In genomic region chr2:43816788-43817581, GRCm38 (mm10) we compare ENCODE assay signal across 9 mouse cellular contexts.
DNase-seq lines count a peak whose midpoint lies in the region; ATAC-seq and TF ChIP-seq lines count a peak whose summit lies in the region.
"Had no signal": no experiment of that assay in that cellular context is flagged by ENCODE, and none has a peak within 500 bp of the region (broad histone marks: within the 10 kb centered on the region; RNA-seq: fewer than 3 reads in every experiment).

No protein-coding gene starts in this region.

- peak; percentile 84 for ATAC-seq in forebrain, embryonic 13.5 days
- peak; percentile 93 for ATAC-seq in hindbrain, embryonic 16.5 days
- 0 out of 2 replicates have a peak, but pooled peaks have one; percentile 57 for ATAC-seq in neural tube, embryonic 15.5 days (ENCODE audit: low FRiP score)
- ATAC-seq in kidney, embryonic 16.5 days (ENCODE audit: low FRiP score, low TSS enrichment) = no peak

- TF ChIP-seq CTCF in embryonic fibroblast, embryonic 13.5 days (IDR thresholded peaks at IDR 0.05; ENCODE audit: borderline replicate concordance, insufficient read depth, low read length) = no peak
- TF ChIP-seq CTCF in kidney, adult 2 months (conservative IDR thresholded peaks at IDR 0.05; ENCODE audit: insufficient read depth, insufficient read length, low read depth, low read length) = no peak

- DNase-seq in forebrain, embryonic 10.5 days (ENCODE audit: extremely low spot score, low spot score) = no peak
- no peak for DNase-seq in kidney, adult 2 months
- DNase-seq in kidney, adult 9 months = no peak
- DNase-seq: liver, embryonic 13.5 days had no signal

- H3K27ac ChIP-seq in forebrain, embryonic 13.5 days = peak overlapping the region; percentile 59
- H3K27ac ChIP-seq in forebrain, embryonic 10.5 days = no peak overlapping the region
- peak overlapping the region; percentile 8; the same call in 1 of the 2 replicates for H3K27ac ChIP-seq in embryonic fibroblast, embryonic 13.5 days (ENCODE audit: insufficient read depth, low read length)
- peak overlapping the region; percentile 29; the same call in 1 of the 2 replicates for H3K27ac ChIP-seq in hindbrain, embryonic 16.5 days (ENCODE audit: low read depth, low read length)
- no peak overlapping the region for H3K27ac ChIP-seq in neural tube, embryonic 15.5 days (replicated peaks)
- H3K27ac ChIP-seq in kidney, adult 2 months (ENCODE audit: insufficient read depth, low read depth, low read length) = no peak overlapping the region
- no peak overlapping the region for H3K27ac ChIP-seq in kidney, embryonic 16.5 days (ENCODE audit: low read length)
- H3K27ac ChIP-seq: liver, embryonic 13.5 days had no signal

- no peaks in the 10 kb centered on the region for H3K27me3 ChIP-seq in forebrain, embryonic 13.5 days
- H3K27me3 ChIP-seq in forebrain, embryonic 10.5 days (ENCODE audit: poor library complexity, severe bottlenecking) = no peaks in the 10 kb centered on the region
- H3K27me3 ChIP-seq in hindbrain, embryonic 16.5 days (replicated peaks; ENCODE audit: control insufficient read depth, insufficient read depth, low read length) = no peaks in the 10 kb centered on the region
- H3K27me3 ChIP-seq in neural tube, embryonic 15.5 days (replicated peaks) = no peaks in the 10 kb centered on the region
- H3K27me3 ChIP-seq in kidney, adult 2 months (replicated peaks; ENCODE audit: control insufficient read depth, insufficient read depth, low read length) = no peaks in the 10 kb centered on the region
- H3K27me3 ChIP-seq in kidney, embryonic 16.5 days (ENCODE audit: insufficient read depth, low read length) = no peaks in the 10 kb centered on the region
- H3K27me3 ChIP-seq: liver, embryonic 13.5 days had no signal

- H3K9me3 ChIP-seq in forebrain, embryonic 13.5 days (replicated peaks) = no peaks in the 10 kb centered on the region
- no peaks in the 10 kb centered on the region for H3K9me3 ChIP-seq in forebrain, embryonic 10.5 days
- H3K9me3 ChIP-seq in hindbrain, embryonic 16.5 days (ENCODE audit: control insufficient read depth, low read length) = no peaks in the 10 kb centered on the region
- H3K9me3 ChIP-seq in neural tube, embryonic 15.5 days (replicated peaks) = no peaks in the 10 kb centered on the region
- no peaks in the 10 kb centered on the region for H3K9me3 ChIP-seq in kidney, embryonic 16.5 days (ENCODE audit: low read length)
- H3K9me3 ChIP-seq: liver, embryonic 13.5 days had no signal

- no peak overlapping the region for H3K4me3 ChIP-seq in forebrain, embryonic 13.5 days
- H3K4me3 ChIP-seq in forebrain, embryonic 10.5 days = no peak overlapping the region
- H3K4me3 ChIP-seq in embryonic fibroblast, embryonic 13.5 days (ENCODE audit: insufficient read depth, low read length) = no peak overlapping the region
- no peak overlapping the region for H3K4me3 ChIP-seq in hindbrain, embryonic 16.5 days (ENCODE audit: low read length)
- H3K4me3 ChIP-seq in neural tube, embryonic 15.5 days (replicated peaks) = no peak overlapping the region
- H3K4me3 ChIP-seq in kidney, adult 2 months (ENCODE audit: insufficient read depth, low read depth, low read length) = no peak overlapping the region
- H3K4me3 ChIP-seq in kidney, embryonic 16.5 days (ENCODE audit: low read length) = no peak overlapping the region
- H3K4me3 ChIP-seq: liver, embryonic 13.5 days had no signal

- WGBS in forebrain, embryonic 13.5 days = 83% methylated on average over 8 of the region's 8 CpGs
- WGBS in forebrain, embryonic 10.5 days = 89% methylated on average over 8 of the region's 8 CpGs
- 61% methylated on average over 8 of the region's 8 CpGs for WGBS in hindbrain, embryonic 16.5 days
- WGBS in neural tube, embryonic 15.5 days = 79% methylated on average over 8 of the region's 8 CpGs
- WGBS in kidney, adult 2 months = 82% methylated on average over 8 of the region's 8 CpGs
- WGBS in kidney, embryonic 16.5 days = 83% methylated on average over 8 of the region's 8 CpGs

- TF ChIP-seq POLR2A in embryonic fibroblast, embryonic 13.5 days (IDR thresholded peaks at IDR 0.05; ENCODE audit: low read depth, low read length) = no peak
- no peak for TF ChIP-seq POLR2A in kidney, adult 2 months (IDR thresholded peaks at IDR 0.05; ENCODE audit: low read depth, low read length)

- H3K4me1 ChIP-seq in forebrain, embryonic 13.5 days = no peaks in the 10 kb centered on the region
- H3K4me1 ChIP-seq in forebrain, embryonic 10.5 days = no peaks in the 10 kb centered on the region
- H3K4me1 ChIP-seq in embryonic fibroblast, embryonic 13.5 days (ENCODE audit: control insufficient read depth, insufficient read depth, low read length) = no peaks in the 10 kb centered on the region
- H3K4me1 ChIP-seq in hindbrain, embryonic 16.5 days (ENCODE audit: control insufficient read depth, insufficient read depth, low read depth, low read length) = no peaks in the 10 kb centered on the region; the same call in 1 of the 2 replicates
- H3K4me1 ChIP-seq in neural tube, embryonic 15.5 days = no peaks in the 10 kb centered on the region
- no peaks in the 10 kb centered on the region for H3K4me1 ChIP-seq in kidney, adult 2 months (ENCODE audit: control insufficient read depth, insufficient read depth, low read length)
- no peaks in the 10 kb centered on the region for H3K4me1 ChIP-seq in kidney, embryonic 16.5 days (ENCODE audit: insufficient read depth, low read length)
- H3K4me1 ChIP-seq: liver, embryonic 13.5 days had no signal

- no peaks in the 10 kb centered on the region for H3K36me3 ChIP-seq in forebrain, embryonic 13.5 days (ENCODE audit: poor library complexity, severe bottlenecking)
- no peaks in the 10 kb centered on the region for H3K36me3 ChIP-seq in forebrain, embryonic 10.5 days (replicated peaks)
- no peaks in the 10 kb centered on the region for H3K36me3 ChIP-seq in hindbrain, embryonic 16.5 days (ENCODE audit: control insufficient read depth, insufficient read depth, low read length)
- no peaks in the 10 kb centered on the region for H3K36me3 ChIP-seq in neural tube, embryonic 15.5 days
- H3K36me3 ChIP-seq in kidney, adult 2 months (ENCODE audit: control insufficient read depth, insufficient read depth, low read length) = no peaks in the 10 kb centered on the region
- no peaks in the 10 kb centered on the region for H3K36me3 ChIP-seq in kidney, embryonic 16.5 days (ENCODE audit: insufficient read depth, low read length)
- H3K36me3 ChIP-seq: liver, embryonic 13.5 days had no signal

- H3K4me2 ChIP-seq in forebrain, embryonic 13.5 days = no peak overlapping the region
- H3K4me2 ChIP-seq in hindbrain, embryonic 16.5 days (ENCODE audit: low read length) = no peak overlapping the region
- H3K4me2 ChIP-seq in neural tube, embryonic 15.5 days = no peak overlapping the region
- no peak overlapping the region for H3K4me2 ChIP-seq in kidney, embryonic 16.5 days (replicated peaks; ENCODE audit: low read depth, low read length)
- H3K4me2 ChIP-seq: liver, embryonic 13.5 days had no signal

- H3K9ac ChIP-seq in forebrain, embryonic 13.5 days = no peak overlapping the region
- no peak overlapping the region for H3K9ac ChIP-seq in hindbrain, embryonic 16.5 days (ENCODE audit: low read depth, low read length)
- no peak overlapping the region for H3K9ac ChIP-seq in neural tube, embryonic 15.5 days (replicated peaks)
- H3K9ac ChIP-seq in kidney, embryonic 16.5 days (replicated peaks; ENCODE audit: low read length) = no peak overlapping the region
- H3K9ac ChIP-seq: liver, embryonic 13.5 days had no signal

Comparison
In these comparisons a context has a peak if more than half of its experiments do, and no peak if none do; other contexts are left out.
1. H3K27ac ChIP-seq: peak in forebrain, embryonic 13.5 days (single experiment), embryonic fibroblast, embryonic 13.5 days (single experiment) and hindbrain, embryonic 16.5 days (single experiment); none in forebrain, embryonic 10.5 days (single experiment), neural tube, embryonic 15.5 days (single experiment), kidney, adult 2 months (single experiment) and kidney, embryonic 16.5 days (single experiment).